Mouse (Mus musculus): Measurements from ENCODE around the gene Oas2. TPM values are rescaled to one million over a fixed set of nuclear protein-coding genes. Genes with fewer than 3 reads are reported as not detected.

The Oas2 gene
- polyA plus RNA-seq, 1 experiment: 9.0 TPM

- no peak for DNase-seq (ENCODE audit: low read depth in 1 of 2, low spot score in 2 of 2)
- TF ChIP-seq CTCF (IDR thresholded peaks at IDR 0.05; ENCODE audit: extremely low read depth, insufficient read depth, insufficient read length, insufficient replicate concordance) (no peak), POLR2A (IDR thresholded peaks at IDR 0.05; ENCODE audit: low read depth, low read length) (no peak)
- Histone ChIP-seq H3K36me3 (ENCODE audit: control insufficient read depth, insufficient read depth, low read length) (no peaks in the 10 kb centered on the region), H3K27me3 (ENCODE audit: control insufficient read depth, insufficient read depth, low read length) (no peaks in the 10 kb centered on the region), H3K4me1 (ENCODE audit: control insufficient read depth, insufficient read depth, insufficient read length) (peaks cover 11% of the 10 kb centered on the region; the same call in 1 of the 2 replicates), H3K4me3 (ENCODE audit: extremely low read depth, insufficient read depth, insufficient read length) (no peak overlapping the region), H3K27ac (ENCODE audit: insufficient read depth, low read length) (no peak overlapping the region)
- 100% methylated on average over 1 of the region's 1 CpGs for WGBS
Observed at GRCm38 (mm10) chr5:120781646-120782045, 32.0 kb upstream of the Oas2 start.

DNA sequence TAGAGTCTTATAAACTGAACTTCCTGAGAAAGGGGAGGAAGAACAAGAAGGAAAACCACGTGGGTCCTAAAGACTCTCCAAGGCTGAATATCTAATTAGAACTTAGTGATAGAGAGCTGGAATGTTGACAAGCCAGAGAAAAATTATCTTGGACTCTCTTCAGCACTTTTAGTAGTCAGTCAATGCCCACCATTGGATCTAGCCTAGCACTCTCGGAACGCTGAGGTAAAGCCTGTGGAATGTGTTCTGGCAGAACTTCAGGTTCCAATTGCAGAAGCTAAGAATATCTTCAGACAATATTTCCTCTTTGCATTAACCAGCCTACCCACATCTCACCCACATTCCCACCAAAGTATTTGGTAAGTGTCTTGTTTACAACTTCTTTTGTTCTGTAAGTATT lies 30.3 kb upstream of the Oas2 start:
- Histone ChIP-seq H3K4me1 (ENCODE audit: control insufficient read depth, insufficient read depth, insufficient read length) (peaks cover 26% of the 10 kb centered on the region; the same call in 1 of the 2 replicates), H3K4me3 (ENCODE audit: extremely low read depth, insufficient read depth, insufficient read length) (no peak overlapping the region), H3K27ac (ENCODE audit: insufficient read depth, low read length) (no peak overlapping the region), H3K27me3 (ENCODE audit: control insufficient read depth, insufficient read depth, low read length) (no peaks in the 10 kb centered on the region), H3K36me3 (ENCODE audit: control insufficient read depth, insufficient read depth, low read length) (no peaks in the 10 kb centered on the region)
- DNase-seq (ENCODE audit: low read depth in 1 of 2, low spot score in 2 of 2): no peak
- no peak for TF ChIP-seq CTCF (IDR thresholded peaks at IDR 0.05; ENCODE audit: extremely low read depth, insufficient read depth, insufficient read length, insufficient replicate concordance)
- no peak for TF ChIP-seq POLR2A (IDR thresholded peaks at IDR 0.05; ENCODE audit: low read depth, low read length)
- WGBS: 18% methylated on average over 3 of the region's 3 CpGs

DNA sequence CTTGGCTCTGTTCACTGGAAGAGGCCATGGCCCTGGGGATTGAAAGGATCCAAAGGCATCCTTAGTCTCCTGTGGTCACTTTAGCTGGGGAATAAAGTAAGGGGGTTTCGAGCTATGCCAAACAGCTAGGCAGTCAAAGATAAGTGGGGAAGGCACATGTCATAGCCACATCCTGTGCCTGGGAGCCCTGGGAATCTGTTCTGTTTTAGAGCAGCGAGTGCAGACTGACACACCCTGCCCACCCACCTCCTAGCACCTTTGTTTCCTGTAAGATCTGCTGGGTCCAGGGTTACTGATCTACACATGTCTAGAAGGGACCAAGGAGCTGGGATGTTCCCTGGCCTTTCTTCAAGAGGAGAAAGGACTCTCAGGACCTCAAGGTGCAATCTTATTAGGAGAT lies 29.3 kb upstream of the Oas2 start:
- TF ChIP-seq CTCF (IDR thresholded peaks at IDR 0.05; ENCODE audit: extremely low read depth, insufficient read depth, insufficient read length, insufficient replicate concordance): no peak
- no peak for TF ChIP-seq POLR2A (IDR thresholded peaks at IDR 0.05; ENCODE audit: low read depth, low read length)
- 26% methylated on average over 2 of the region's 2 CpGs for WGBS
- DNase-seq (ENCODE audit: low read depth in 1 of 2, low spot score in 2 of 2): no peak
- no peak overlapping the region for H3K4me3 ChIP-seq (ENCODE audit: extremely low read depth, insufficient read depth, insufficient read length)
- H3K27ac ChIP-seq (ENCODE audit: insufficient read depth, low read length): no peak overlapping the region
- peaks cover 28% of the 10 kb centered on the region; the same call in 1 of the 2 replicates for H3K4me1 ChIP-seq (ENCODE audit: control insufficient read depth, insufficient read depth, insufficient read length)
- H3K27me3 ChIP-seq (ENCODE audit: control insufficient read depth, insufficient read depth, low read length): no peaks in the 10 kb centered on the region
- no peaks in the 10 kb centered on the region for H3K36me3 ChIP-seq (ENCODE audit: control insufficient read depth, insufficient read depth, low read length)

GRCm38 (mm10) chr5:120777478-120777877 lies 27.8 kb upstream of the Oas2 start, which contains the start of gene Oas3:
Oas3 (minus strand) TSS chr5:120777661.
- H3K27ac ChIP-seq (ENCODE audit: insufficient read depth, low read length): peak within 1 kb of the TSS; percentile 41; the same call in 1 of the 2 replicates
- TF ChIP-seq POLR2A (IDR thresholded peaks at IDR 0.05; ENCODE audit: low read depth, low read length): no peak
- TF ChIP-seq CTCF (IDR thresholded peaks at IDR 0.05; ENCODE audit: extremely low read depth, insufficient read depth, insufficient read length, insufficient replicate concordance): no peak
- no peaks in the 10 kb centered on the region for H3K36me3 ChIP-seq (ENCODE audit: control insufficient read depth, insufficient read depth, low read length)
- H3K27me3 ChIP-seq (ENCODE audit: control insufficient read depth, insufficient read depth, low read length): no peaks in the 10 kb centered on the region
- peaks cover 28% of the 10 kb centered on the region; the same call in 1 of the 2 replicates for H3K4me1 ChIP-seq (ENCODE audit: control insufficient read depth, insufficient read depth, insufficient read length)
- peak within 1 kb of the TSS; percentile 56 for H3K4me3 ChIP-seq (ENCODE audit: extremely low read depth, insufficient read depth, insufficient read length)
- no peak for DNase-seq (ENCODE audit: low read depth in 1 of 2, low spot score in 2 of 2)
- 7% methylated on average over 9 of the region's 9 CpGs for WGBS

- H3K27me3 ChIP-seq (ENCODE audit: control insufficient read depth, insufficient read depth, low read length): no peaks in the 10 kb centered on the region
- TF ChIP-seq POLR2A (IDR thresholded peaks at IDR 0.05; ENCODE audit: low read depth, low read length) (no peak), CTCF (IDR thresholded peaks at IDR 0.05; ENCODE audit: extremely low read depth, insufficient read depth, insufficient read length, insufficient replicate concordance) (no peak)
- H3K36me3 ChIP-seq (ENCODE audit: control insufficient read depth, insufficient read depth, low read length): no peaks in the 10 kb centered on the region
- peaks cover 28% of the 10 kb centered on the region; the same call in 1 of the 2 replicates for H3K4me1 ChIP-seq (ENCODE audit: control insufficient read depth, insufficient read depth, insufficient read length)
- peak overlapping the region; percentile 56 for H3K4me3 ChIP-seq (ENCODE audit: extremely low read depth, insufficient read depth, insufficient read length)
- WGBS: 67% methylated on average over 5 of the region's 5 CpGs
- H3K27ac ChIP-seq (ENCODE audit: insufficient read depth, low read length): peak overlapping the region; percentile 41; the same call in 1 of the 2 replicates
- DNase-seq (ENCODE audit: low read depth in 1 of 2, low spot score in 2 of 2): no peak
Observed at GRCm38 (mm10) chr5:120776801-120777200, 27.1 kb upstream of the Oas2 start.

GRCm38 (mm10) chr5:120775287-120775985 lies 25.8 kb upstream of the Oas2 start:
- Histone ChIP-seq H3K27me3 (ENCODE audit: control insufficient read depth, insufficient read depth, low read length) (no peaks in the 10 kb centered on the region), H3K4me3 (ENCODE audit: extremely low read depth, insufficient read depth, insufficient read length) (peak overlapping the region; percentile 22; the same call in 1 of the 2 replicates), H3K27ac (ENCODE audit: insufficient read depth, low read length) (peak overlapping the region; percentile 67), H3K4me1 (ENCODE audit: control insufficient read depth, insufficient read depth, insufficient read length) (peaks cover 28% of the 10 kb centered on the region; the same call in 1 of the 2 replicates), H3K36me3 (ENCODE audit: control insufficient read depth, insufficient read depth, low read length) (no peaks in the 10 kb centered on the region)
- TF ChIP-seq POLR2A (IDR thresholded peaks at IDR 0.05; ENCODE audit: low read depth, low read length): no peak
- no peak for TF ChIP-seq CTCF (IDR thresholded peaks at IDR 0.05; ENCODE audit: extremely low read depth, insufficient read depth, insufficient read length, insufficient replicate concordance)
- 9% methylated on average over 14 of the region's 14 CpGs for WGBS
- peak; percentile 46 to 64 for DNase-seq (ENCODE audit: low read depth in 1 of 2, low spot score in 2 of 2)

DNA sequence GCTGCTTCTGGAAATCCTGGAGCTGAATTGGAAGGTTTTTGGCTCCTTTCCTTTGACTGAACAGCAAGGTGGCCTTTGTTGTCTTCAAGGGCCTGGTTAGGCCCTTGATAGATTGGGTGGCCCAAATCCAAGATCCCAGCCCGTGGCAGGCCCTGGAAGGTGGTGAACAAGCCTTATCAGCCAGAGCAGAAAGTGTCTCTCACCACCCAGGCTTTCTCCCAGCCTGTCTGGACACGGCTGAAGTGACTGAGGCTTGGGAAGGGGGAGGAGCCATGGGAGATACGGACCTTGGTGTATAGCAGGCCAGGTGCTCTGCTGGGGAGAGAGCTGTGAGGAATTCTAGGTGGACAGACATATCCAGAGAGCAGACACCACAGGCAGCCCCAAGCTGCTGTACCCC lies 19.7 kb upstream of the Oas2 start:
- Histone ChIP-seq H3K4me3 (ENCODE audit: extremely low read depth, insufficient read depth, insufficient read length) (no peak overlapping the region), H3K27me3 (ENCODE audit: control insufficient read depth, insufficient read depth, low read length) (no peaks in the 10 kb centered on the region), H3K27ac (ENCODE audit: insufficient read depth, low read length) (no peak overlapping the region), H3K4me1 (ENCODE audit: control insufficient read depth, insufficient read depth, insufficient read length) (no peaks in the 10 kb centered on the region), H3K36me3 (ENCODE audit: control insufficient read depth, insufficient read depth, low read length) (peaks cover 5% of the 10 kb centered on the region)
- TF ChIP-seq POLR2A (IDR thresholded peaks at IDR 0.05; ENCODE audit: low read depth, low read length): no peak
- no peak for TF ChIP-seq CTCF (IDR thresholded peaks at IDR 0.05; ENCODE audit: extremely low read depth, insufficient read depth, insufficient read length, insufficient replicate concordance)
- WGBS: 79% methylated on average over 3 of the region's 3 CpGs
- no peak for DNase-seq (ENCODE audit: low read depth in 1 of 2, low spot score in 2 of 2)

All from spleen, adult 2 months (tissue).